Mouse (Mus musculus) retina, postnatal 7 days (tissue): ENCODE data around the gene Tmem94.

Source experiments
- DNase-seq: peaks from one replicate; pipeline ENCODE4 v3.0.0-alpha.2; 2012; ENCODE audit warnings: low read depth, low spot score

The Tmem94 gene

DNA sequence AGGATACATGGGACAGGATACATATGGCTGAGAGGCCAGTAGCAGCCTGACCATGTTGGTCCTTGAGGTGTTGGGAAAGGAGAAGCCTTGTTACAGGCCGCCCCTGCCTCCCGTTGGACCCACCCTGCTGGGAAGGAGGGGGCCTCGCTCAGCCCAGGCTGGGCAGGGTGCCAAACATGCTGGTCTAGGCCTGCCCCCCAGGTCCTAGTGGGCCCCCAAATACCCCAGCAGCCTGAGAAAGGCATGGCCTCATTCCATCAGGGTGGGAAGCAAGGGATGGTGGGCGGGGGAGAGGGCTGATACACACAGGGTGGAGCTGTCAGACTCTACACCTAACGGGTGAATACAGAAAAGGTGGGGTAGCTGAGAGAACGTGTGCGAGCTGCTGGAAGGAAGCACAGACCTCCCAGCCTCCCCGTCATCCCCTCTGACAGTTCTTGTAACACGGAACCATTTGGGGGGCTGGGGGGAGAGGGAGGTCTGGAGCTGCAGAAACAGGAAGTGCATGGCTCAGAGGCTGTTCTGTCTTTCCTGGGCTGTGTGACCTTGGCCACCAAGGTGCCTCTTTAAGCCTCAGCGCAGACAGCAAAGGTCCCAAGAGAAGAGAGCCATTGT lies 43.6 kb downstream of the Tmem94 start:
- DNase-seq = no peak

DNA sequence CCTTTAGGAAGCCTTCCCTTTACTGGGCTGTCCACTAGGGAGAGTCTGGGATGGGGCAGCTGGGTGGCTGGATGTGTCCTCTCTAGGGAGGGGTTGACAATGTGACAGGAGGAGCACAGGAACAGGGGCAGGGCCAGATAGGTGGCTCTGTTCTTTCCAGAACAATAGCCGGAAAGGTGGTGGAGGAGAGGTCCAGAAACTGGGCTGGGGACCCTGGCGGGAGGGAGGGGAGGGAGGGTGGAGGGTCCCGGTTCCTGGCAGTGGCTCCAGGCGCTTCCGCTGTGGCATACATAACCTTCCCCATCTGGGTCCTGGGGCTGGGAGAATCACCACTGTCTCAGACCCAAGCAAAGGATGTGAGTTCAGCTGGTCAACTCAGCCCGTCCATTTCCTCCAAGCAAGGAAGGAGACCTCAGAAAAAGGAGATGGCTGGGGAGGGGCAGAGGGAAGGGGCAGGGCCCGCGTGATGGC lies 44.1 kb downstream of the Tmem94 start:
- no peak for DNase-seq

GRCm38 (mm10) chr11:115810377-115810776 lies 45.1 kb downstream of the Tmem94 start:
- DNase-seq = no peak

GRCm38 (mm10) chr11:115811381-115812093 lies 46.3 kb downstream of the Tmem94 start:
- no peak for DNase-seq

DNA sequence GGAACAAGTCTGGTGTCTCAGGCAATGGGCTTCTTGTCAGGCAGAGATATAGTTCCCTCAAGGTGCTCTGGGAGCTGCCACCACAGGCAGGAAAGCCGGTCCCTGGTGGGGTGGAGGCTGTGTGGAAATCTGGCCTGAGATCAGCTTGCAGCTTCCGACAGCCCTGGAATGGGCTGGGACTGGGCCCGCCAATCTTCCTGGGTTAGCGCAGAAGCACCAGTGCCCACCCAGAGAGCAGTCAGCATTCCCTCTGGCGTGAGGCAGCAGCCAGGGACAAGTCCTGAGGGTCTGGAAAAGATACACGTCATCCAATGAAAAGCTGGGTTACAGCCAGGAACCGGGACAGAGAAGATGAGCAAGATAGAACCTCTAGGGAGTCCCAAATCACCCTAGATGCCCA lies 46.9 kb downstream of the Tmem94 start:
- DNase-seq = no peak

DNA sequence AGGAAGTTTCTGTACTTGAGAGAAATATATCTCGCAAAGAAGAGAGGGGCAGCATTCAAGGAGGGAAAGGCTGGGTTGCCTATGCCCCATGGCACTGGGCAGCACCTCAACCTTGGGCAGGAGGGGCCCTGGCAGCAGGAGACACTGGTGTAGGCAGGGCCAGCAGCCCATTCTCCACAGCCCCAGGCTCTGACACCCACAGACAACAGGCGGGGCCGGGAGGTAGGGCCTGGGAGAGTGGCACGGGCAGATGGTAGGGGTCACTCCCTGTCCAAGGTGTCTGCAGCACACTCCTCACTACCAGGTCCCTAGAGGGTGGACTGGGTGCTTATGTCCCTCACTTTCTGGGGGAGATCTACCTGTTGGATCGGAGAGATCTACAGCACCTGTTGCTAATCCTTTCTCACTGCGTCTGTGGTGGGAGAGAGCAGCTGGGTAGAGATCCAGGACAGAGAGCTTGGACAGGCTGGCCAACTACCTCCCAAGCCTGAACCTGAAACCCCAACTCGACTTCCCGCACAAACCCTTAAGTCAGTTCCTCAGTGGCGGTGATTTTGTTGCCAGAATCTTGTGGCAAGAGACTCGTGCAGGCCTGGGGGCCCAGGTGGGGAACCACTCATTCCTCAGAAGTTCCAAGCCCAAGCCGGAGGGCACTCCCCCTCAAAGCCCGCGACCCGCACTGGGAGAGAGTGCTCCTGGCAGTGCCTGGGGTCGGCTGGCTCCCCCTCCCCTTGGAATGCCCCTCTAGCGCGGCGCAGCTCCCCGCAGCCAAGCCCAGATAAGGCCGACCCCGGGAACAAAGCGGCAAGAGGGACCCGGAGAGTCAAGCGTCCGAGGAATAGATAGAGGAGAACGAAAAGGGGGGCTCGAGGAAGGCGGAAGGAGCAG lies 47.5 kb downstream of the Tmem94 start:
- DNase-seq = no peak

GRCm38 (mm10) chr11:115813507-115814296 lies 48.5 kb downstream of the Tmem94 start, which contains the start of gene Caskin2:
Gene Caskin2 (minus strand): TSS chr11:115813639.
- peak; percentile 93 for DNase-seq

DNA sequence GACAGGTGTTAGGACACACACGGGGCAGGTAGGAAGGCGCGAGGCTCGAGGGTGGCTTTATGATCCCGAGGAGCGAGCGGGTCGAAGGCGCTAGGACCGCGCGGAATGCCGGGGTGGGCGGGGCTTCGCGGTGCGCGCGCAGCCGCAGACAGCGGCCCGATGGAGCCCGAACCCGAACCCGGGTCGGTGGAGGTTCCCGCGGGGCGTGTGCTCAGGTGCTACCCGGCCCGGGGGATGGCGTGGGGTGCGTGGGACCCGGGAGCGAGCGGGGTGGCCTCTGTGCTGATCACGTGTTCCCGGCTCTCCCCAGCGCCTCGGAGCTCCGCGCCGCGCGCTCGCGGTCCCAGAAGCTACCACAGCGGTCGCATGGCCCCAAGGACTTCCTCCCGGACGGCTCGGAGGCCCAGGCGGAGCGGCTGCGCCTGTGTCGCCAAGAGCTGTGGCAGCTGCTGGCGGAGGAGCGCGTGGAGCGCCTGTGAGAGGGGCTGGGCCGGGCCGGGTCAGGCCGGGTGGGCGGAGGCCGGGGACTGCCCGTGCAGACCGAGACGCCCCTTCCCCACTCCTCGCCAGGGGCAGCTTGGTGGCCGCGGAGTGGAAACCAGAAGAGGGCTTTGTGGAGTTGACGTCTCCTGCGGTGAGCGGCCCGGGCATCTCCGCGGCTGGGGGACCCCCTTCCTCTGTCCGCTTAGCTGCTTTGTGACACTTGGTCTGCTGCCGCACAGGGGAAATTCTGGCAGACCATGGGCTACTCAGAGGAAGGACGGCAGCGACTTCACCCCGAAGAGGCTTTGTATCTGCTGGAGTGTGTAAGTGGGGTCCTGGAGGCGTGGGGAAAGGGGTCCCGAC lies 49.6 kb downstream of the Tmem94 start, which contains the start of gene Tsen54:
Gene Tsen54 (plus strand): TSS at position 120 of the 846 bp plus-strand sequence.
- DNase-seq = peak; percentile 70

- DNase-seq = no peak
Measured at GRCm38 (mm10) chr11:115817331-115817730, 52.1 kb downstream of the Tmem94 start.

GRCm38 (mm10) chr11:115819915-115820623 lies 54.8 kb downstream of the Tmem94 start:
- no peak for DNase-seq

DNA sequence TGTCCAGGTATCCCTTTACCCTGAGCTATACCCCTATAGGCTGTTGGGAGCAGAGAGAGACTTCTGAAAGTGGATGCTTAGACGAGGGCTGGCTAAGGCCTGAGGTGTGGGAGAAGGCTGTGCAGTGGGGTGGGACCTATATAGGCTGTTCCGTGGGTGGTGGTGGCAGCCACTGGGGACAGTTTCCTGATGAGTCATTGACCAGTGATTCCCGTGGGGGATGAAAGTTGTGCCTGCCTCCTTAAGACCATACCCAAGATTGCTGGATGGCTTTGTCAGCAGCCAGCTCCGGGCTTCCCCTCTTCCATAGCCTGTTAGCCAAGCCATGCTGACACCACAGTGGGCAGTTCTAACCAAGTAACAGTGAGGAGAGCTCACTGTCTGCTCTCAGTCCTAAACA lies 55.8 kb downstream of the Tmem94 start:
- no peak for DNase-seq

DNA sequence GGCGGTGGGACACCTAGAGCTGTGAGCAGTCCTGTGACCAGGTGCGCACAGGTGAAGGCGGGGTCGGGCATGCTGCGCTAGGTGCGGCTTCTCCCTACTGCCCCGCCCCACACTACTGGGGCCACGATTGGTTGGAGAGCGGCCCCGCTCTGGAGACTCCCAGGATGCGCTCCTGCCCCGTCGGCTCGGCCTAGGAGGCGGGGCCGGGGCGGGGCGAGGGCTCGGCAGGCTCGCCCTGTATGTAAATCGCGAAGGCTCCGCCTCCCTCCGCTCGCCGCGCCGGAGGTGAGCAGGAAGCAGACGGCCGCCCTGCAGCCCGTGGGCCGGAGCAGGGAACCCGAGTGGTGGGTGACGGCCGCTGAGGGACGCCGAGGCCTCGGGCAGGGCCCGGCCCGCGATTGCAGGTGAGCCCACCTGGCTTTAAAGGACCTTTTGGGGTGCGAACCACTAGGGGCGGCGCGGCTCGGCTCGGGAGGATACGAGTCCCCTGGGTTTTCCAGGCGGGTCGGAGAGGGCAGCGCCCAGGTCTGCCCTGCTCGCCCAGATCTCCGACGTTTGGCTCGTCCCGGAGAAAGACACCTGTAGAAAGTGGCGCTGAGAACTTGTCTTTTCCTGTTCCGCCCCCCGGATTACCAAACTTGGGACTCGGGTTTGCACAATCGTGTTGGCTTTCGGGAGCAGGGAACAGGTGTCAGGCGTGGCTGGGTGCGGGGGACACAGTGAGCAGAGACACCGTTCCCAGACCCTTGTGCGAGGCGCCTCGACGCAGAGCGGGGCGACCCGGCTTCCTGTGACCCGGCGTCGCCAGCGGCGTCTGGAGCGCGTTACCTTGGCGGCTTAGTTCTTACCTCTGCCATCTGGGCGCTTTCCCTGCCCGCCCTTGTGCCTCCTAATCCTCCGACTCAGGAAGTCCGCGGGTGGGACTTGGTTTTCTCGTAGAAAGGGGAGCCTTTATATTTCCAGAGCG lies 58.8 kb downstream of the Tmem94 start, which contains the start of gene Llgl2:
Gene Llgl2 (plus strand): TSS at position 276 of the 967 bp plus-strand sequence.
- peak; percentile 84 for DNase-seq

DNA sequence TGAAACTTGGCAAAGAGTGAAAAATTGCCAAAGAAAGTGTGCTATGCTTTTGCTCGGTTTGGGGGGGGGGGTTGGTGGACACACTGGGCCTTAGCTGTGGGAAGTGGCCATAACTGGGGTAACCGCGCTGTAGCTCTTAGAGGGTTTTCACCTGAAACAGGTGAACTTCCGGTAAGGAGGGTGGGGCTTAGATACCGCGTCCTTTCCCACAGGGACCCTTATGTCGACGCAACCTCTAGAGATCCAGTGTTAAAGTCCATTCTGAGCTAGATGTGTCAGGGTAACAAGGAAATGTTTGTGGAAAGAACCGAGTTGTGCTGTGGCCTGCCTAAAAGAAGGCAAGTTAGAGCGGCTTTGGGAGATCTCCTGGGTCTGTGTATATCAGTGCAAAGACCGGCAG lies 59.6 kb downstream of the Tmem94 start:
- no peak for DNase-seq

GRCm38 (mm10) chr11:115826487-115826886 lies 61.3 kb downstream of the Tmem94 start:
- DNase-seq = no peak

- no peak for DNase-seq
Measured at GRCm38 (mm10) chr11:115827624-115828023, 62.4 kb downstream of the Tmem94 start.

GRCm38 (mm10) chr11:115829036-115829435 lies 63.8 kb downstream of the Tmem94 start:
- DNase-seq = no peak

DNA sequence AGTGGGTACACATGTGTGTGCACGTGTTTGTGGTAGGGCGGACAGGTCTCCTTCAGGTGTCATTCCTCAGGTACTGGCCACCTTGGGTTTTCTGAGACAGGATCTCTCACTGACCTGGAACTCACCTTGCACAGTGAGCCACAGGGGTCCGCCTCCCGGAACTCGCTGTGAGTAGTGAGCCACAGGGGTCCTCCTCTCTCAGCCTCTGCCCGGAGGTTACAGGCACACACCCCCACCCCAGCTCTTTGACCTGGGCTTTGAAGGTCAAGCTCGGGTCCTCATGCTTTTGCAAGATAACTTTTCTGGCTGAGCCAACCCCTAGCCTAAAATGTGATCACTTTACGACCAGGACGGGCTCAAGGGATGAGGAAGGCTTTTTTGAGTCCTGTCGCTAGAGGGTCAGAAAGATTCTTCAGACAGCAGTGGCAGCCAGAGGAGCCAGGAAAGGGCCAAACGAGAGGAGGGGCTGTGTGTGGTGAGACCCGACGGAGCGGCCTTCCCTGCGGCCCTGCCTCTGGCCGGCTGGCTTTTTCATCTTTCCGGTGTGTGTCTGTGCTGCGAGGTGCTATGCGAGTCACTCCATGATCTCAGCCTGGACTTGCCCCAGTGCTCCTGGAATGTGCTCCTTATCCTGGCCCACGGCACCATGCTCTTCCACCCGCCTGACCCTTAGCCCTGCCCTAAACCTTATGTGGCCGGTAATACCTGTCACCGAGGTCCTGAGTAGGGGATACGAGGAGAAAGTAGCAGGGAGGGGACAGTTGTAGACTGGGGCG lies 65.5 kb downstream of the Tmem94 start:
- DNase-seq = no peak

GRCm38 (mm10) chr11:115831518-115831917 lies 66.3 kb downstream of the Tmem94 start:
- no peak for DNase-seq
